Mouse (Mus musculus): Measurements from ENCODE around the gene Edem2. TPM values are rescaled to one million over a fixed set of nuclear protein-coding genes. Genes with fewer than 3 reads are reported as not detected.
"Not testable (repeated sequence)": the region's sequence is repeated elsewhere in the genome, so short reads cannot be mapped to it uniquely, and the experiment has no call there.

Gene Edem2
- polyA plus RNA-seq, 1 experiment from 2014 or later = 42.4 TPM

DNA sequence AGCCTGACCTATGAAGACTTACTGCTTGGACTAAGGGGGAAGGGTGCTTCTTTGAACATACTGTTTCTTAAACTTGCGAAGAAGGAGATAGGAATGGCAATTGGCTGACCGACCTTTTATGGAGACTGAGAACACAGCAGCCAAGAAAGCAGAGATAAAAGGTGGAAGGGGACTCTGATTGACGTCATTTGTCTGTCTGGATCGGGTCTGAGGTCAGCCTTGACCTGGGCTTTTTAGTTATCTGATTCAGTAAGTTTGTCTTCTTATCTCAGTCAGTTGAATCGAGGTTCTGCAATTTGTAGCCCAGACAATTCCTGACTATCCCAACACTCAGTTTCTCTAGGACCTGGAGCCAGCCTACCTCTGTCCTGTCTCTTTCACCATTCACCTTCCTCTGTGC is 5.2 kb downstream of the Edem2 start:
- no peak for ATAC-seq
- WGBS = 92% methylated on average over 5 of the region's 5 CpGs
- no peaks in the 10 kb centered on the region for H3K27me3 ChIP-seq (replicated peaks; ENCODE audit: control insufficient read depth, insufficient read depth, low read length)

DNA sequence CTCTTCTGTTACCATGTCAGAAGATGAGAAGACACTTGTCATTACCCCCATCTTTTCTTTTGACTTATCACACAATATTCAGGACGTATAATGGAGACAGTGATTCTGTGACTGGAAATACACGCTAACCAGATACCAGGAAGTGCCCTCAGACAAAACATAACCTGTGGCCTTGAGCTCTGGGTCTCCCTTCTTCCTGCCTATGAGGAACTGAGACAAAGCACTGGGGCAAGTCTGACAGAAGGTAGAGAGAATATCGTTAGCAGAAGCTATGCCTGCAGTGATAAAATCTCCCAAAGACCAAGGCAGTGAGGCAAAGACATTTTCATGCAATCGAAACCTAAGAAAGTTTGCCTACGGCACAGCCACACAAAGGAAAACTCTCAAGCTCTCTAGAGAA is 8.7 kb downstream of the Edem2 start:
- peaks cover 7% of the 10 kb centered on the region for H3K36me3 ChIP-seq (ENCODE audit: control insufficient read depth, insufficient read depth, low read length)
- WGBS = 89% methylated on average over 5 of the region's 5 CpGs

More for the DNA sequence above, 5.2 kb downstream of the Edem2 start:
- Histone ChIP-seq H3K4me3 (ENCODE audit: low read length) (no peak overlapping the region), H3K36me3 (ENCODE audit: control insufficient read depth, insufficient read depth, low read length) (peaks cover 12% of the 10 kb centered on the region; the same call in 1 of the 2 replicates), H3K4me2 (ENCODE audit: low read length) (no peak overlapping the region), H3K9me3 (ENCODE audit: control insufficient read depth, low read length) (no peaks in the 10 kb centered on the region), H3K27ac (ENCODE audit: low read depth, low read length) (no peak overlapping the region), H3K9ac (ENCODE audit: low read depth, low read length) (no peak overlapping the region), H3K4me1 (ENCODE audit: control insufficient read depth, insufficient read depth, low read depth, low read length) (peaks cover 10% of the 10 kb centered on the region)

DNA sequence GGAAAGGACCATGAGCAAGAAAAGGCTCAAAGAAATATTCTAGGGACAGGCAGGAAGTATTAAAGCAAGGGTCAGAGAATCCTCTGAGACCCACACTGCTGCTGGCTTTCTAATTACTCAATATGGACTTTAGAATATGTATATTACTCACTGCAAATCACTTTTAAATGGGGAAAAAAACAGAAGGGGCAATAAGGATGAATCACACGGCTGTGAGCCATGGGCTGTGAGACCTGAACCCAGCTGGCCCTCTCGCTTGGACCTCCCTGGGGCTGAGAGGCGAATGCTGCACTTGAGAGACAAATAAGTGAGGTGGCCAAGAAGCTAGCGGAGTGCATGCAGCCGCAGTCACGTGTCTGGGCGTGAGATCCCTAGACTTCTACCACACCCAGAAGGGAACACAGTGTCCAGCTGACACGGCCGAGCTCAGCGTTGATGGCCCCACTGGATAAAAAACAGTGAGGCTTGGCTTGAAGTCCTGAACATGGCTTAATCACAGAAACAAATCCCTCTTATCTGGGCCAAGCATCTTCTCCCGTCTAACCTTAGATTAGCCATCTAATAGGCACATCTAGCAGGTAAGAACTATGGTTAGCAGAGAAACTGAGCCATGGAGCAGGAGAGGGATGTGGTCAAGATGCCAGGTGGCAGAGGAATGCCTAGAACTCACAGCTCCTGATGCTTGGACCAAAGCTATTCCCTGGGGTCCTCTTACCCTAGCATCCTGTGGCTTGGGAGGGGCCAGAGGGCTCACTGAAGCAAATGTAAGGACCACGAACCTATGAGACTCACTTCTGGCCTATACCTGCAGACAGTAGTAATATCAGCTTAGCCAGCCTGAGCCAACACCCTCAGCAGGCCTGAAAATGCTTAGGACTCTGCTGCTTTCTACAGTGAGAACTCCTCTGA is 11.9 kb downstream of the Edem2 start:
- H3K27me3 ChIP-seq (replicated peaks; ENCODE audit: control insufficient read depth, insufficient read depth, low read length) = no peaks in the 10 kb centered on the region
- H3K9me3 ChIP-seq (ENCODE audit: control insufficient read depth, low read length) = no peaks in the 10 kb centered on the region
- H3K9ac ChIP-seq (ENCODE audit: low read depth, low read length) = no peak overlapping the region
- H3K4me2 ChIP-seq (ENCODE audit: low read length) = no peak overlapping the region
- H3K27ac ChIP-seq (ENCODE audit: low read depth, low read length) = no peak overlapping the region
- H3K36me3 ChIP-seq (ENCODE audit: control insufficient read depth, insufficient read depth, low read length) = peaks cover 12% of the 10 kb centered on the region
- WGBS = 93% methylated on average over 12 of the region's 12 CpGs
- H3K4me1 ChIP-seq (ENCODE audit: control insufficient read depth, insufficient read depth, low read depth, low read length) = no peaks in the 10 kb centered on the region
- no peak for ATAC-seq
- H3K4me3 ChIP-seq (ENCODE audit: low read length) = no peak overlapping the region

More for the DNA sequence above, 8.7 kb downstream of the Edem2 start:
- Histone ChIP-seq H3K4me3 (ENCODE audit: low read length) (no peak overlapping the region), H3K4me1 (ENCODE audit: control insufficient read depth, insufficient read depth, low read depth, low read length) (no peaks in the 10 kb centered on the region), H3K27me3 (replicated peaks; ENCODE audit: control insufficient read depth, insufficient read depth, low read length) (no peaks in the 10 kb centered on the region), H3K4me2 (ENCODE audit: low read length) (no peak overlapping the region), H3K9ac (ENCODE audit: low read depth, low read length) (no peak overlapping the region), H3K9me3 (ENCODE audit: control insufficient read depth, low read length) (no peaks in the 10 kb centered on the region), H3K27ac (ENCODE audit: low read depth, low read length) (no peak overlapping the region)
- ATAC-seq = no peak

DNA sequence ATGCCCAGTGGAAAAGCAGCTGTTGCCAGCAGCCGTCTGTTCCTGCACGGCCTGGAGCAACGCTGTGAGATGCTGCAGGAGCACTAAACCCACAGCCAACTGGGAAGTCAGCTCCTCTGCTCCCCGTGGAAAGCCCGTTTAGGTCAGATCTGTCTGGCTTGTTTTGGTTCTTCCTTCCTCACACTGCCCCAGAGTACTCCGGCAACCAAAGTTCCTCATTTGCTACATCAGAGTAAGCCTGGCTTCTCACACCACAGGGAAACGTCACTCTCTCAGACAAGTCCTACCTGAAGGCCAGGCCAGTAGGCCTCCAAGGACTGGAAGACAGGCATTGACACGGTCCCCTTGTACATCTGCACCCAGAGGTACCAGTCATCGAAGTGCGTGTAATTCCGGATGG is 18.7 kb downstream of the Edem2 start:
- no peaks in the 10 kb centered on the region for H3K27me3 ChIP-seq (replicated peaks; ENCODE audit: control insufficient read depth, insufficient read depth, low read length)
- H3K4me3 ChIP-seq (ENCODE audit: low read length) = no peak overlapping the region
- H3K9me3 ChIP-seq (ENCODE audit: control insufficient read depth, low read length) = no peaks in the 10 kb centered on the region
- no peak for ATAC-seq
- no peak overlapping the region for H3K27ac ChIP-seq (ENCODE audit: low read depth, low read length)
- H3K9ac ChIP-seq (ENCODE audit: low read depth, low read length) = no peak overlapping the region; the same call in 1 of the 2 replicates
- no peak overlapping the region for H3K4me2 ChIP-seq (ENCODE audit: low read length)
- H3K4me1 ChIP-seq (ENCODE audit: control insufficient read depth, insufficient read depth, low read depth, low read length) = no peaks in the 10 kb centered on the region
- H3K36me3 ChIP-seq (ENCODE audit: control insufficient read depth, insufficient read depth, low read length) = peaks cover 19% of the 10 kb centered on the region
- 93% methylated on average over 11 of the region's 11 CpGs for WGBS

DNA sequence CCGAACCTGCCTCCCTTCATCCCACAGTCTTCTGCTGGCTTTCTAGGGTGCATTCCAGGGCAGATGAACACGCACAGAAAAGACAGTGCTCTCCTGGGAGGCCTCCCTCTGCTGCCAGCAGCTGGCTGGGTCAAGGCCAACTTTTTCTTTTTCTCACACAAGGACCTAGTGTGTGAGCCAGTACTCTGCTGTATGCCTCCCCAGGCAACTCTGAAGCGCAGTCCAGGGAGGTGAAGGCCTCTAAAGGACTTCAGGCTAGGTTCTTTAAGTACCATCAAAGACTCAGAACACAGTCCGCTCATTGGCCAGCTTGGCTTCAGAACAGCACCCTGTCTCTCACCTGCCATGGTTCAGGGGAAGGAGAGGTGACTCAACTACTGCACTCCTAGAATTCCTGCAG is 22.0 kb downstream of the Edem2 start:
- Histone ChIP-seq H3K9ac (ENCODE audit: low read depth, low read length) (no peak overlapping the region), H3K36me3 (ENCODE audit: control insufficient read depth, insufficient read depth, low read length) (peaks cover 15% of the 10 kb centered on the region), H3K9me3 (ENCODE audit: control insufficient read depth, low read length) (no peaks in the 10 kb centered on the region), H3K27me3 (replicated peaks; ENCODE audit: control insufficient read depth, insufficient read depth, low read length) (no peaks in the 10 kb centered on the region), H3K4me2 (ENCODE audit: low read length) (no peak overlapping the region), H3K4me3 (ENCODE audit: low read length) (no peak overlapping the region), H3K27ac (ENCODE audit: low read depth, low read length) (peak overlapping the region; percentile 45; the same call in 1 of the 2 replicates), H3K4me1 (ENCODE audit: control insufficient read depth, insufficient read depth, low read depth, low read length) (no peaks in the 10 kb centered on the region)
- peak; percentile 84 for ATAC-seq
- WGBS = 72% methylated on average over 4 of the region's 4 CpGs

DNA sequence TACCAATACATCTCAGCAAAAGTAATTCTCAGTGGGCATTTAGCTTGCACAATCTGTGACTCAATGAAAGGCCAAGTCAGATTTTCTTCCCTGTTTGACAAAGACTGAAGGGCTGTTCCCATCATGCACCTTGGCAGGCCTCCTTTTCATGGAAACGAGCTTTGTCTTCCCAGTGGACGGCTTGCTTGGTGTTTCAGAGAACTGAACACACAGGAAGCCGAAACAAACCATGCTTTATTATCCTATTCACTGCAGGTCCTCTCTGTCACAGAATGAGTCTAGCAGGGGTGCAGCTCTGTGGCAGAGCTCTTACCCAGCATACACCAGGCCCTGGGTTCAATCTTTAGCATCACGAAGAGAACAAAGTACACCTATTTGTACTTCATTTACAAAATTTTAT is 25.6 kb downstream of the Edem2 start:
- no peak overlapping the region for H3K27ac ChIP-seq (ENCODE audit: low read depth, low read length)
- 17% methylated on average over 4 of the region's 4 CpGs for WGBS
- H3K9me3 ChIP-seq (ENCODE audit: control insufficient read depth, low read length) = no peaks in the 10 kb centered on the region
- no peak overlapping the region for H3K4me3 ChIP-seq (ENCODE audit: low read length)
- H3K27me3 ChIP-seq (replicated peaks; ENCODE audit: control insufficient read depth, insufficient read depth, low read length) = no peaks in the 10 kb centered on the region
- H3K9ac ChIP-seq (ENCODE audit: low read depth, low read length) = no peak overlapping the region
- no peak overlapping the region for H3K4me2 ChIP-seq (ENCODE audit: low read length)
- no peaks in the 10 kb centered on the region for H3K4me1 ChIP-seq (ENCODE audit: control insufficient read depth, insufficient read depth, low read depth, low read length)
- ATAC-seq = no peak
- H3K36me3 ChIP-seq (ENCODE audit: control insufficient read depth, insufficient read depth, low read length) = peaks cover 7% of the 10 kb centered on the region

DNA sequence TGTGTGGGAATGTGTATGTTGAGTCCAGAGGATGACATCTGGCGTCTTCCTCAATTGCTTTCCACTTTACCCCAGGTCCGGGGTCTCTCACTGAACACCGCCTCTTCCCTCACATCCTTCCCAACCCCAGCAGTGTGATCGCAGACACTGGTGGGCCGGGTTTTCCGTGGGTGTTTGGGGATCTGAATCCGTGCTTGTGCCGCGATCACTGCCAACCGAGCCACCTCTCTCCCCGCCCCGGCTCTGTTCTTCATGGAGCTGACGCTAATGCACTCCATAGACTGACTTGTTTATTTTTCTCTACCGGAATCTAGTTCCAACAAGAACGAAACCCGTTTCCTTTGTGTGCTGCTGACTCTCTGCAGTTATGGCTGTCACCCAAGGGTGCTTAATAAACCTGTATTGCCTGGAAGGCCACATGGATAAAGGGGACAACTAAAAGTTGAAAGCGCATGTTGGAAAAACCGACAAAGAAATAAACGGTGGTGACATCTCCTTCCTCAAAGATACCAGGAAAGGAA is 27.8 kb downstream of the Edem2 start:
- Histone ChIP-seq H3K9me3 (ENCODE audit: control insufficient read depth, low read length) (no peaks in the 10 kb centered on the region), H3K4me2 (ENCODE audit: low read length) (no peak overlapping the region), H3K4me3 (ENCODE audit: low read length) (no peak overlapping the region), H3K27me3 (replicated peaks; ENCODE audit: control insufficient read depth, insufficient read depth, low read length) (no peaks in the 10 kb centered on the region), H3K4me1 (ENCODE audit: control insufficient read depth, insufficient read depth, low read depth, low read length) (no peaks in the 10 kb centered on the region), H3K36me3 (ENCODE audit: control insufficient read depth, insufficient read depth, low read length) (peaks cover 5% of the 10 kb centered on the region), H3K27ac (ENCODE audit: low read depth, low read length) (no peak overlapping the region), H3K9ac (ENCODE audit: low read depth, low read length) (no peak overlapping the region)
- ATAC-seq = no peak
- 92% methylated on average over 19 of the region's 19 CpGs for WGBS

DNA sequence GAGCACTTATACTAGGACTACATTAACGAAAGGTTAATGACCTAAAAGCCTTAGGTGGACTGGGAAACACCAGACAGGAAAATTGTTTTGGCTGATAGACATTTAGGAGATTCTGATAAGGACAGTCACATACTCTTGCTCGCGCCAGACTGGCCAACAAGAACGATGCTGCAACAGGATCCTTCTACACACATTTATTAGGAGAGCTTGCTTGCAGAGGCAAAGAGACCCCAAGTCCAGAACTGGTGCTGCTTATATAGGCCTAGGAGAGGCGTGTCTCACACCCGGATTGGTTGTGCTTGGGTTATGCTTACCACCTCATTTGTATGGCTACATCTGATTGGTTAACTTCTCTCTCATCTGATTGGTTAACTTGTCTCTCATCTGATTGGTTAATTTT is 30.8 kb downstream of the Edem2 start:
- not testable (repeated sequence) for H3K4me1 ChIP-seq (ENCODE audit: control insufficient read depth, insufficient read depth, low read depth, low read length); H3K9me3 ChIP-seq (ENCODE audit: control insufficient read depth, low read length); H3K27me3 ChIP-seq (replicated peaks; ENCODE audit: control insufficient read depth, insufficient read depth, low read length); H3K9ac ChIP-seq (ENCODE audit: low read depth, low read length); H3K36me3 ChIP-seq (ENCODE audit: control insufficient read depth, insufficient read depth, low read length); H3K4me3 ChIP-seq (ENCODE audit: low read length); H3K4me2 ChIP-seq (ENCODE audit: low read length); ATAC-seq; H3K27ac ChIP-seq (ENCODE audit: low read depth, low read length)
- 94% methylated on average over 6 of the region's 6 CpGs for WGBS

DNA sequence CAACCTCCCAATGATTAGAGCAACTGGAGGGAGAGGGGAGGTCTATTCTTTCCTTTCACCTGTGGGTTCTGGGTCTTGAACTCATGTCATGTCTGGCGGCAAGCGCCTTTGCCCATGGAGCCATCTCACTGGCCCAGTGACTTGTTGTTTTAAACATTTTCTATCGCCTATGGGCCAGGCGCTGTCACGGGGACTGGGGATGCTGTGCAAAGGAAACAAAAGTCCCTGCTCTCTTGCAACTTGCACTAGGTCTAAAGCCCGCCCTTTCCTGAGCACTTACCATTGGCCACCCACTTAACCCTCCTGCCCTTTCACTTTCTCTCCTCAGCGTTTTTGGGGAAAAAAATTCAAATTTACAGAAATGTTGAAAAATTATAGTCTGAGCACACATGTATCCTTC is 32.4 kb downstream of the Edem2 start:
- H3K9me3 ChIP-seq (ENCODE audit: control insufficient read depth, low read length) = no peaks in the 10 kb centered on the region
- no peaks in the 10 kb centered on the region for H3K4me1 ChIP-seq (ENCODE audit: control insufficient read depth, insufficient read depth, low read depth, low read length)
- H3K4me3 ChIP-seq (ENCODE audit: low read length) = no peak overlapping the region
- no peaks in the 10 kb centered on the region for H3K27me3 ChIP-seq (replicated peaks; ENCODE audit: control insufficient read depth, insufficient read depth, low read length)
- H3K4me2 ChIP-seq (ENCODE audit: low read length) = no peak overlapping the region
- WGBS = 77% methylated on average over 7 of the region's 7 CpGs
- no peak overlapping the region for H3K27ac ChIP-seq (ENCODE audit: low read depth, low read length)
- H3K36me3 ChIP-seq (ENCODE audit: control insufficient read depth, insufficient read depth, low read length) = peaks cover 2% of the 10 kb centered on the region; the same call in 1 of the 2 replicates
- H3K9ac ChIP-seq (ENCODE audit: low read depth, low read length) = no peak overlapping the region
- ATAC-seq = no peak
